Mouse (Mus musculus): ENCODE measurements around the gene Taf10.

Taf10 gene

DNA sequence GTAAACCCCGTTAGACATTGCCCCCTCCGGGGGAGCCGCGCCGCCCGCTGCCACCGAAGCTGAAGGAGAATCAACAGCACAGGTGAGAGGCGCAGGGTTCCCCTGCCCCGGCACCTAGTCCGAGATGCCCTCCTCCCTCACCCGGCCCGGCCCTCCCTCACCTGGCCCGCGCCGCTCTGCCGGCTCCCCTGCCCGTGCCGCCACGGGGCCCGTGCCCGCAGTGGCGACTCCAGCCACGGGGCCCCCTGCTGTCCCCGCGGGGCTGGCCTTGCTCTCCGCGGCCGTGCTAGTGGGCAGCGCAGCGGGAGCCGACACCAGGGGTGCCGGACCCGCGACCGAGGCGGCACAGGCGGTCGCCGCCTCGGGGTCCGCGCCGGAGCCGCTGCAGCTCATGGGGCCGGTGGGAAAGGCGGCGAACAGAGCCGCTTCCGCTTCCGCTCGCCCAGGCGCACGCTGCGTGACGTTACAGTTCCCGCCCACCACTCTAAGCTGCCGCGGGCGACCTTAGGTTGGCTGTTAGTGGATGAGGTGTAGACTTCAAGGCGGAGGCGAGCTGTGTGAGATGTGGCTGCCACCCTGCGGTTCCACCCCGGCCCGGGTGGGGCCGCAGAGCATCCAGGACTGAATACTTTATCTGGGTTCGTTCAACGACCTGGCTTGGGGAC is at the start of gene Taf10:
Gene Taf10, minus strand, starts transcription at position 436 of the 665 bp plus-strand sequence.
- peak; percentile 60 to 83 for DNase-seq (ENCODE audit: low spot score in 2 of 2)

DNA sequence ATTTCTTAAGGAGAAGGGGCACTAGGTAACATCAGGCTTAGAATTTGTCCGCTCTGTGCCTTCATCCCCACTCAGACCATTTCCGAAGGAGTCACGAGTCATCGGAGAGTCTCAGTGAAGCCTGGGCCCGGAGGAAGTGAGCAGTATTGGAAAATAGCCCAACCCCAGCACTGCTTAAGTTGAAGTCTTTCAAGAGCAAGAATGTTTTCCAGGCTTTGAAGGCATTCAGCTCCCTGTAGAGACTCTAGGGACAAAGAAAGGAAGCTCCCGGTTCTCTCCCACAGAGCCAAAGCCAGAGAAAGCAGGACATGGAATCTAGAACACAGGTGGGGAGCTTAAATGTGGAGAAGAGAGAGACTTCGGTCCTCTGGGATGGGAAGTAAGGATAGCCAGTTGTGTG is 49.5 kb upstream of the Taf10 start:
- no peak for DNase-seq (ENCODE audit: low spot score in 2 of 2)

DNA sequence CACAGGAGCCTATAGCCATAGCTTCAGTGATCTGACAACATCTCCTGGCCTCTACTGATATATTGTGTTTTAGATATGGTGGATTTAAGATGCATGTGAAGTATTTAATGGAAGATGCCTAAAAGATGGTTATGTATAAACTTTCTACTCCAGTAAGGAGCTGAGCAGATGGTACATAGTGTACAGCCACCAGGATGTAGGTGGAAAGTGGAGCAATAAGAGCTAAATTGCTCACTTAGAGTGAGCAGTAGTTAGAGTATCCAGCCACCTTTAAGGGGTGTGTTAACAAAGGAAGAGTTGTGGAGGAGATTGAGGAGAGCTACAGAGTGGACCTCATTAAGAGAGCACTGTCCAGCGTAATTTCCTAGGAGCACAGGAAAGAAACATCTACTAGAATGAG is 47.0 kb upstream of the Taf10 start:
- DNase-seq (ENCODE audit: low spot score in 2 of 2): no peak

DNA sequence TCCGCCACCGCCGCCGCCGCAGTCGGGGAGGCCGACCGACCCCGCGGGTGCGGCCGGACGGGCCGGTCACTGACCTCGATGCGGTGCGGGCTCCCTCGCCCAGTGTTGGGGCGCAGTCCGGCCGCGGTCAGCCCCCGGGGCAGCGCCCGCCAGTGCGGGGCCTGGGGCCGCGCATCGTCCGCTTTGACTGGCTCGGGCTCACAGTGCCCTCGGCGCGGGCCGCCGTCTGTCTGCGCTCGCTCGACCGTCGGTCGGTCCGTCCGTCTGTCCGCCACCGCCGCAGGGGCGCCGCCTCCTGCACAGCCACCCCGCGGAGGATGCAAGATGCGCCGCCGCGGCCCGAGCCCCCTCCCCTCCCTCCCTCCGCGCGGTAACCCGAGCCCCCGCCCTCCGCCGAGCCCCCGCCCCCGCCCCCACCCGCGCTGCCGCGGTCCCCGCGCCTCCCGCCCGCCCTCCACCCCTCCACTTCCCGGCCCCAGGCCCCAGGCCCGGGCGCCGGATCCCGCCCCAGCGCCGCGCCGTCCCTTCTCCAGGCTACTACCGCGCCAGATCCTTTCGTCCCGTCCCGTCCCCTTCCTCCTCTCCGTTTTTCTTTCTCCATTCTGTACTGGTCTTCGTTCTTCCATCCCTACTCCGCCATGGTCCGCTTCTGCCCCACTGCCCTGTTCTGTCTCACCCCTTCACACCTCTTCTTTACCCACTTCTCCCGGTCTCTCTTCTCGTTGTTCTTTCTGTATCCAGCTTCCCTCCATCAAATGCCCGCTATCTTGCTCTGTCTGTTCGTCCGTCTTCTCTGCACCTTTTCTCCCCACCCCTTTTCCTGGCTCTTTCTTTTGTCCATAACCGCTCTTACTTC is 43.4 kb upstream of the Taf10 start, which contains the start of gene Dchs1:
Gene Dchs1, minus strand, starts transcription at position 370 of the 856 bp plus-strand sequence.
- peak in 1 of 2 experiments; percentile 62 for DNase-seq (ENCODE audit: low spot score in 2 of 2)

DNA sequence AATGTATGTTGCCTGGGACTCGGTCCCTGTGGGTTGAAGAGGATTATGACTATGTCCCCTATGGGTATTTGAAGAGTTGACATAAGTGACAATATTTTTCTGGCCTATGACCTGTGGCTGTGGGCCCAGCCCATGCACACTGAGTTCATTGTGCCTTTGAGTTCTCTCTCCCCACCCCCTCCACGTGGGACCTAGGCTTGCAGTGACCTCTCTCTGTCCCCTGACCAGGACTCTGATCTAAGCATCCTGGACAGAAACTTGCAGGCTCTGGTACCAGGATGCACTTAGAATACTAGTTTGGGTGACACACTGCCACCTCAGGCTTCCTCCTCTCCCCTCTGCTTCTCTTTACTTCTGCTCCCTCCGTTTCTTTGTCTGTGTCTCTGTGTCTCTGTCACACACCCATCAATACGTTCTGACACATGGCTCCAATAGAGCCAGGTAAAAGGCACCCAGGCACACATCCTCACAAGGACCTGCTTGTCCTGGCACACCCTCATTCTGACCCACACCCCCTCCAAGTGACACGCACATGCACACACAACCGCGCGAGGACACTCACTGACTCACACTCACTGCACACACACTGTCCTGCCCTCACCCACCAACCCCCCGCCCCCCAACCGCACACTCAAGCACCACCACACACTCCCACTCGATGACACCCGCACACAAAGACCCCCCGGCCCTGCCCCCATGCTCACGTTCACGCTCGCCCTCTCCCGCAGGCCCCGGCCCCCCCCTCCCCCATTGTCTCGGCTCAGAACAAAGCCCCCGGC is 42.5 kb upstream of the Taf10 start:
- no peak for DNase-seq (ENCODE audit: low spot score in 2 of 2)

DNA sequence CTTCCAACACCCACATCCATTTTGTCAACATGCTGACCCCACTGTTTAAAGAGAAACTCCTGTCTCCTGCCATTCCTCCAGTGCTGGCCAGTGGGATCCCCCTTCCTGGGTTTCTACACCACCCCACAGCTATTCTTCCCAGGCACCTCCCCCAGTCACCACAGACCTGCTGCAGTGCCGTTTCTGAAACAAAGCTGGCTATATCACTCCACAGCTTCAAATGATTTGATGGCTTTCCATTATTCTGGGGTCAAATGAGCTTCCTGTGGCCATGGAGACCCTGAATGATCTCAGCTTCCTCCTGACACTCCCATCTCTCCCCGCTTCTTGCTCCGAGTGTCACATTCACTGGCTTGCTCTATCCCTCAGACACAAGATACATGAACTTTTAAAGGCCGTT is 40.4 kb upstream of the Taf10 start:
- DNase-seq (ENCODE audit: low spot score in 2 of 2): no peak

DNA sequence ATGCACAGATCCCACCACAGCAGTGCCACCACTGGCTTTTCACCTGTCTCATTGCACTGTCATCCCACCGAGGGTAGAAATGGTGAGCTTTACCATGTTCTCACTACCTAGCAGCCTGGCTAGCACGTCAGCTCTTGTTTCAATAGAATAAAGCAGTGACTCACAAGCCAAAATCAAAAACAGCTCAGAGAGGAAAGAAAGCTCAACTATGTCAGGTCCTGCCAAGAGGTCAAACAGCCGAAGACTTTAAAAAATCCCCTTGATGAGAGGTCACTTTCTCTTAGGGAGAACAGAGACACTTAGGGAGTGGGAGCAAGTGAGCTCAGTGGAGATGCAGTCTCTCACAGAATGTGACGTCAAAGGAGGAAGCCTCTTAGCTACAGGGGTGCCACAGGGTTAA is 39.7 kb upstream of the Taf10 start:
- no peak for DNase-seq (ENCODE audit: low spot score in 2 of 2)

DNA sequence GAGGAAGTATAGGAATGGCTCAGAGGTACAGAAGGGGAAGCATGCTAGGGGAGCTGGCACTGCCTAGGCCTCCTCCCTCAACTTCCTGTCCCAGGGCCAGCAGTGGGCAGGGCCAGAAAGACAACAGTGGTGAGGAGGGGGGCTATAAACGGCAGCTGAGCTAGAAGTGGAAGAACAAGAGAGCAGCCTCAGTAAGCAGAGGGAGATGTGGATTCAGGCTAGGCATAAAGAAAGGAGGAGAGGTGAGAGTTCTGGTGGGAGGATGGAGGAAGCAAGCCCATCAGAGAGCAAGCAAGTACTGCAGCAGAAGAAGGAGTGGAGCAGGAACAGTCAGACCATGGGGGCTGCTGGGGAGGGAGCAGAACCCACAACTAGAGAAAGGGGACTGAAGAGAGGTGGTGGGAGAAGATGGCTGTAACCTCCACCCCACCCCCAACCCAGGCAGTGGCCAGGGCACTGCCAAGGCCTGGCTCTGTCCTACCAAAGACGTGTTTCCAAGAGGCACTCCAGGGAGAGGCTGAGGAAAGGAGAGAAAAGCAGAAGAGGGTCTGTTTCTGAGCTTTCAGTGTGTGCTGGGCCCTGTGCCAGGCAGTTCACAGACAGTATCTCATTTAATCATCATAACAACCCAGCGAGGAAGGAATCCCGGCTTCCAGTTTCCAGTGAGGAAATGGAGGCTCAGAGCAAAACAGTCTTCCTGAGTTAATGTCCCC is 34.5 kb upstream of the Taf10 start:
- DNase-seq (ENCODE audit: low spot score in 2 of 2): no peak

DNA sequence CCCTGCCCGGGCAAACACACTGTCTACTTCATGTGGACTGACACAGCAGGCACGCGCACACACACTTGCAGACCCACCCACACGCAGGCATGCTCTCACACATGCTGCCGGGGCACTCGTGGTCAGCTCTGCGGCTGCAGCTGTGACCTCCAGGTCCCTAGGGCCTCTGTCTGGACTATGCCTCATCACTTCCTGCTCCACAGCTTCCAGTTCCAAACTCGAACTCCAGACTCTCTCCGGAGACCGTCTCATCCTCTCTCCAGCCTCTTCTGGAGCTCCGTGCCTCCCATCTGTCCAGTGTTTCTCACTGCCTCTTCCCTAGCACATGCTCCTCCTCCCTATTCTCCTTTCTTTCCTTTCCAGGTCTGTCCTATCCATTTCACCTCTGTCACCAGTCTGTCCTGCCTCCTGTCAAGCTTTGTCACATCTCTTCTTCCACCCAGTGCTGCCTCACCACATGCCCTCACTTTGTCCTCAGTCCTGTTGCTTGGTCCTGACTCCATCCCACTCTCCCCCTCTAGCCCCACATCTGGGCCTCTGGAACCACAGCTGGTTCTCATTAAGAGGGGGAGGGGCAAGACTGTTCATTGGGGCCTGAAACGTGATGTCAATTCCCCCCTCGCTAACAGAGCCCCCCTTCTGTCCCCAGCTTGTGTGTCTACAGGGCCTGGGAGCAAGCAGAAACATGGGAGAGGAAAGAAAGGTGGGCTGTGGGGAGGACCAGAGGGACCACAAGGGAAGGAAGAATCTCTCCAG is 33.8 kb upstream of the Taf10 start:
- DNase-seq (ENCODE audit: low spot score in 2 of 2): no peak

DNA sequence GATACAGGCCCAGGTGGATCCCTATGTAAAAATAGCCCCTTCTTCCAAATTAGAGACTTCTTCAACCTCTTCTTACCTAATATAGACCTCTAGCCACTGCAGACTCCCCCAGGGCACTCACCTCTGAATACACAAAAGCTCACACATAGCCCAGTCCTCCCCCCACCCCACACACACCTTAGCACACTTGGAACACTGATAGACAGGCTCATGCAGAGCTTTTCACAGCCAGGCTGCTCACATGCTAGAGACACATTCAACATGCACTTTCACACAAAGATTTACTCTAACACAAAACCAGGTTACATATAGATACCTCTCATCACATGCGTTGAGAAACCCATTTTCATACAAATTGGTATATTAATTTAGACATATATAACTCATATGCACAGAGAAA is 33.2 kb upstream of the Taf10 start:
- DNase-seq (ENCODE audit: low spot score in 2 of 2): no peak

DNA sequence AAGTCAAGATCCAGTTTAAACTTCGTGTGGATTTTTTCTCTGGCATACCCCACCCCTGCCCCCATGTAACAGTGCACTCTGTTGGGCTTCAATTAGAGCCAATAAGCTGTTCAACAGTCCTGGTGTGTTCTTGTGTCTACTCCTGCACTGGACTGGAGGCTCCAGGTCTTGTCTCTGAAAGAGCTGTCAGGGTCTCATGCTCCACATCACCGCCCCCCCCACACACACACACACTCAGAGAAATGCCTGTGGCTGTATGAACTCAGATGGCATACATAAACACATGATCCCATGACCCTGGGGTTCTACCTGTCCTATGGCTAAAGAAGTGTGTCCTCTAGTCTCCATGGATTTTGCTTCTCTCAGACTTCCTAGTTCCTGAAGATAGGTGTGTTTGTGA is 31.9 kb upstream of the Taf10 start:
- DNase-seq (ENCODE audit: low spot score in 2 of 2): no peak

DNA sequence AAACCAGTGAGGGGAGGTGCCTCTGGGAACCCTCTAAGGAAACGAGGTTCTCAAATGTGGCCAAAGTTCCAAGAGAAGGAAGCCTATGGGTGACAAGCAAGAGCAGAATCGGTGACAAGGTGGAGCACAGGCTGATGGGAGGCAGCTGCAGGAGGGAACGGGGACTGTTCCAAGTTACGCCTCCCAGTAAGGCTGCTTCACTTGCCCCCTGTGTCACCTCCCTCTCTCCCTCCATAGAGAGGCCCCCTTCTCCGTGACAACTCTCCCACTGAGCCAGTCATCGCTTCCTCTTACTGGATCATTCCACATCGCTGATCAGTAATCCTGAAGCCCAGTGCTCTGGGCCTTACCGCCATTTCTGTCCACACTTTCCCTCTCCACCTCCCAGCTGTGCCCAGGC is 30.5 kb upstream of the Taf10 start:
- DNase-seq (ENCODE audit: low spot score in 2 of 2): no peak

DNA sequence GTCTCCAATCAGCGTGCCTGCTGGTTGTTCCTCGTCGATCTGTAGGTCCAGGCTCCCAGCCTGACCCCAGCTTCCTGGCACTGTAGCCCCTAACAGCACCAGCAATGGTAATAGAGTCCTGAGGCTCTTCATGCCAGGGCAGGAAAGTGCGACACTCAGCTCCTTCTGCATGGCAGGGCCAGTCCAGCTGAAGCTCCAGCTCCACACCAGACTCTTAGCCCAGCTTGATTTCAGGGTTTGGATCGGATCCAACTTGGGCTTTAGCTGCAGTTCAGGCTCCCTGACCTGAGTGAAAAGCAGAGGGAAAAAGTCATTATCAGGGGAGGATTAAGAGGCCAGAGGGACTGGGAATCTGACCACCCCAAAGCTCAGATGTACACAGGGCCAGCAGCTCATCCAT is 28.9 kb upstream of the Taf10 start:
- no peak for DNase-seq (ENCODE audit: low spot score in 2 of 2)

DNA sequence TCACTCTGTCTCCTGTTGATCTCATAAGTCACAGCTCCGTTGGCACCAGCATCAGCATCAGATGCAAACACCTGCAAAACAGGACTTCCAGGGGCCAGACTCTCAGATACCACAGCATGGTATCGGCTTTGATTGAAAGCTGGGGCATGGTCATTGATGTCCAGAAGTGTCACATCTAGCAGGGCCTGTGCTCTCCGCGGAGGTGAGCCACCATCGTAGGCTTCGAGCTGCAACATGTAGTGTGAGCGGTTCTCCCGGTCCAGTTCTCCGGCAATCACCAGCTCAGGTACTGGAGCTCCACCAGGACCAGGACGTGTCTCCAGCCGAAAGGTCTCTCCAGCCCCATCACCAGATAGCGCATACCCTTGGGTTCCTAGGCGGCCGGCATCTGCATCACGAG is 28.2 kb upstream of the Taf10 start:
- DNase-seq (ENCODE audit: low spot score in 2 of 2): no peak

DNA sequence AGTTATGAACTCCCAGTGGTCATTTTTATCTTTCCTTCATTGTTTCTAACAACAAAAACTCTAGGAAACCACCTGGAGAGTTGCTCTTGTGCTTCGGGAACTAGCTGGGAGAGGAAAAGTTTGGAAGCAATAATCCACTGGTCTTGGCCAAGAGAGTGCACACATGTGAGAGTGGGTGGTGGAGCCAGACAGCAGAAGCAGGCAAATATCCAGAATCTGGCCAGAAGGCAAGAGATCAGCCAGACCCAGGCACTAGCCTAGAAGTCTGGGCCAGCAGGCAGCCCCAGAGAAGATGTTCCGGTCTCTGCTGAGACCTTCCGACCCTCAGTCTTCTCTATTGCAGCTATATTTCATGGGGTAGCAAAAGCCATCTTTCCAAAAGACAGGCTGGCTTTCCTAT is 25.8 kb upstream of the Taf10 start:
- DNase-seq (ENCODE audit: low spot score in 2 of 2): no peak

DNA sequence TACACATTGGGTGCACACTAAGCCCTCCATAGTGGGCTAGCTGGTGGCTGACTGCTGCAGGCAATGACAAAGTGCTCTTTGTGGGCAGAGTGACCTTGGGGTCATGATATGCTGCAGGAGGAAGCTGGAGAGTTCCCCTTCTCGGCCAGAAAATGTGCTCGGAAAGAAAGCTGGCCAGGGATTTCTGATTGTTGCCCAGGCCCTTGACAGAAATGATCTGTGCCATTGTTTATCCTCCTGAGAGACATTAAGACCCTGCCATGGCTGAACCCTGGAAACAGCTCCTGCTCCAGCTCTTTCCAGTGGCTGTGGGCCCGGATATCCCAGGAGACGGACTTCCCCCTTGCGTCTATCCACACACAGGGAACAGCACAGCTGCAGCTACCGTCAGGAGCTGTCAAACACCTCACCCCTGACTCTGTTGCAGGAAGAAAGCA is 23.6 kb upstream of the Taf10 start:
- DNase-seq (ENCODE audit: low spot score in 2 of 2): no peak

DNA sequence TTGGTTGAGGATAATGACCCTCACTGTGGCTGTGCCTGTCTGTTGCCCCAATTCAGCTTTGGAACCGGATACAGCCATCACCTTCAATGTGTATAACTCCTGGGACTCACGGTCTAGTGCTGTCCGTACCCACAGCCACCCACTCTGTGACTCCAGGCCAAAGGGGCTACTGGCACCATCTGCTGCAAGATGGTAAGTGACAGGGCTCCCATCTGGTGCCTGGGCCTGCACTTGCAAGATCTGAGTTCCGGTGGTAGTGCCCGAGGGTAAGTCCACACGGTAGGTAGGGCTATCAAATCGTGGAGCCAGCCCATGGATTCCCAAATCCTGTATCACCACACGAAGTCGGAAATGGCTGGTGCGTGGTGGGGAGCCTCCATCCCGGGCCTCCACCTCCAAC is 20.2 kb upstream of the Taf10 start:
- no peak for DNase-seq (ENCODE audit: low spot score in 2 of 2)

DNA sequence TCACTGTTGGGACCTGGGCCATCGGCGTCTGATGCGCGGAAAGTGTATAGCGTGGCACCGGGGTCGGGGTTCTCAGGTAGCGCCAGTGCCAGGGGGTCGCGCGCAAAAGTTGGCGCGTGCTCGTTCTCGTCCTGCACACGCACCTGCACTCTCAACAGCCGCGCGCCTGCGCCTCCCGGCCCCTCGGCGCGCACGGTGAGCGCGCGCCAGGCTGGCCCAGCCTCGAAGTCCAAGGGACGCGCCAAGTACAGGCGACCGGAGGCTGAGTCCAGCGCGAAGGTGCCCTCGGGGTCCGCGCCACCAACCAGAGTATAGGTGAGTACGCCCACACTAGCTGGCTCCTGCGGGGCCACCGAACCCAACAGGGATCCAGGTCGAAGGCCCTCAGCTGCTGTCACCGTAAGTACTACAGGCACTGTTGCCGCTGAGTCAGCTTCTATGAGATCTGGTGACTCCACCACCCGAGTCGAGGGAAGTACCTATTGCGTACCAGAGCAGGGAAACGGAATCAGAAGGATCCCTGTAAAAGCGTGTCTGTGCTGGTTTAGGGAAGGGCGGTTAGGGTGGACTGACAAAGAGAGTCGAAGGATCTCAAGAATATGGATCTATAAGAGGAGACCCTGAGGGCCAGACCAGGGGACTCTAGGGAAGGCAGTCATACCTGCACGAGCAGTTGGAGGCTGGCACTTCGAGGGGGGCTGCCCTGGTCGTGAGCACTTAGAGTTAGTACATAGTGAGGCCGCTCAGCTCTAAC is 18.5 kb upstream of the Taf10 start:
- DNase-seq (ENCODE audit: low spot score in 2 of 2): no peak

DNA sequence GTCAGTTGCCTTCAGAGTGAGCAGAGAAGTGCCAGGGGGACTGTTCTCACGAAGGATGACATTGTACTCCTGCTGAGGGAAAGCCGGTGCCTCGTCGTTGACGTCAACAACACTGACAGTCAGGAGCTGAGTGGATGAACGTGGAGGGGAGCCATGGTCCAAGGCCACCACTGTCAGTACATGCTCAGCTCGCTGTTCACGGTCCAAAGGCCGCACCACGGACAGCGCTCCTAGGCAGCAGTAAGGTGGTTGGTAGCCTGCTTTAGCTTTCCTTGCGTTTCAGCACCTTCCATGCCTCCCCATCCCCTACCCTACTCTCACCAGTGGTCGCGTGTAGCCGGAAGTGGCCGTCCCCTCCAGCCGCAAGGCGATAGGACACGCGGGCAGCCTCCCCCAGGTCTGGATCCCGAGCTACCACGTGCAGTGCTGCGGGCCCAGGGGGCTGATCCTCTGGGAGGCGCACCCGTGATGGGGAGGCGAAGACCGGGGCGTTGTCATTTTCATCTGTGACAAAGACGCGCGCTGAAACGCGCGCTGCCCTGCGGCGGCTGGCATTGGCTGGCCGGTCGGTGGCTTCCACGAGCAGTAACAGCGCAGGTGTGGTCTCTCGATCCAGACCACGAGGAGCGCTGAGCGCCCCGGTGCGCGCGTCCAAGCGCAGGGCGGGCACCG is 17.8 kb upstream of the Taf10 start:
- no peak for DNase-seq (ENCODE audit: low spot score in 2 of 2)

DNA sequence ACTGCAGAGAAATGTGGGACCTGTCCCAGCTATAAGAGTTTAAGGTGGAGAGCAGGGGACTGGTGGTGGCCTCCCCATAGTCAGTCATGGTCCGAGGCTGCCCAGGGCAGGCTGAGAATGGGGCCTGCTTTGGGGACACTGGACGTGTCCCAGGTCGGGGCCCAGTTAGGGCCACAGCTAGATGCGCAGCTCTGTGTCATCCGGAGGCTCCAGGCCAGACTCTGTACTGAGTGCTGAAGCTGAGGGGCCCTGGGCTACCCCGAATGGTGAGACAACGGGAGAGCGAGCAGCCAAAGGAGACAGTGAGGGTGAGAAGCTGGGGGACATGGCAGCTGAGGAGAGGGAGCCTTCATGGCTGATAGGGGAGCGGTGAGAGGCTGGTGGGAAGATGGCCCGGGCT is 9.1 kb upstream of the Taf10 start:
- no peak for DNase-seq (ENCODE audit: low spot score in 2 of 2)
